Mouse (Mus musculus): Measurements from ENCODE around the gene Gtf2ird1. TPM values are rescaled to one million over a fixed set of nuclear protein-coding genes. Genes with fewer than 3 reads are reported as not detected.

The Gtf2ird1 gene
- polyA plus RNA-seq, 1 experiment, result 31.9 TPM

GRCm38 (mm10) chr5:134491712-134492417 lies 35.3 kb upstream of the Gtf2ird1 start:
- Histone ChIP-seq H3K4me3 (ENCODE audit: insufficient read depth, low read length) (no peak overlapping the region), H3K27ac (ENCODE audit: insufficient read depth, low read length) (no peak overlapping the region)

GRCm38 (mm10) chr5:134491206-134491605 lies 34.7 kb upstream of the Gtf2ird1 start:
- no peak for TF ChIP-seq POLR2A (IDR thresholded peaks at IDR 0.05; ENCODE audit: extremely low read depth, insufficient read depth, low read length)
- H3K4me1 ChIP-seq (ENCODE audit: control insufficient read depth, insufficient read depth, low read length), result no peaks in the 10 kb centered on the region
- no peak overlapping the region for H3K4me3 ChIP-seq (ENCODE audit: insufficient read depth, low read length)
- H3K27ac ChIP-seq (ENCODE audit: insufficient read depth, low read length), result no peak overlapping the region

More at GRCm38 (mm10) chr5:134491712-134492417, 35.3 kb upstream of the Gtf2ird1 start:
- no peaks in the 10 kb centered on the region for H3K4me1 ChIP-seq (ENCODE audit: control insufficient read depth, insufficient read depth, low read length)
- no peak for TF ChIP-seq POLR2A (IDR thresholded peaks at IDR 0.05; ENCODE audit: extremely low read depth, insufficient read depth, low read length)
- TF ChIP-seq CTCF (IDR thresholded peaks at IDR 0.05; ENCODE audit: extremely low read depth, insufficient read depth, low read length), result peak; percentile 94

DNA sequence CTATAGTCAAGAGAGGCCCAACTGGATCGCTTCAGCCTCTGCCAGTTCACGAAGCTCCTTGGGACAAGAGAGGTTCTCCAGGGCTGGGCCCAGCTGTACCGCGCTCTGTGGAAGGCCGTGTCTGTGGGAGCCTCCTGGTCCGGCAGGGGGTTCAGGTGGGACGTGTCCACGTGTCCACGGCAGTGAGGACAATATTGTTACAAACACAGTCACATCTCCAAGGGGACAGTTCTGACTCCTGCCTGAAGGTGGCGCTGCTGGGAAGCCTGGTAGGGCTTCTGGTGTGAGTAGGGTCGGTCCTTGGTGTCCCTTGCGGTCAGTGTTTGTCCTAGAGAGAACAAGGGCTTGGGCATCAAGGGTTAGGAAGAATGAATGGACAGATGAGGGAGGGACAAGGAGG lies 33.9 kb upstream of the Gtf2ird1 start:
- Histone ChIP-seq H3K4me1 (ENCODE audit: control insufficient read depth, insufficient read depth, low read length) (no peaks in the 10 kb centered on the region), H3K4me3 (ENCODE audit: insufficient read depth, low read length) (no peak overlapping the region), H3K27ac (ENCODE audit: insufficient read depth, low read length) (no peak overlapping the region)
- TF ChIP-seq CTCF (IDR thresholded peaks at IDR 0.05; ENCODE audit: extremely low read depth, insufficient read depth, low read length), result peak; percentile 50
- TF ChIP-seq POLR2A (IDR thresholded peaks at IDR 0.05; ENCODE audit: extremely low read depth, insufficient read depth, low read length), result no peak

DNA sequence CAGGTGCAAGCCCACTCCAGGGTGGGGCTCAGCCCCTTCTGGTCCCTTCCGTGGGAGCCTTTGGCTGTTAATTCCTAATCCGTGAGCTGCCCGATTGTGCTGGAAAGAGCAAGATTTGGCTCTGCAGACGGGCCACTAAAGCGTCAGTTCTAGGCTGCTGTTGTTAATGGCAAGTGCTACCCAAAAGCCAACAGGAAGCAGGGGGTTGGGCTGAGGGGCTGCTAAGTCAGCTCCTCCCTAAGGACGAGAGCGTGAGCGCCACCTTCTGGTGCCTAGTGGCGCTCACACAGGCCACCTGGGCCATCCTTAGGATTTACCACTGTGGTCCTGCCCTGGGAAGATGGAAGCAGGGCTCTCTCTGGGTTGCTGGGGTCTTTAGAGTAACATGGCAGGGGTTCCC lies 33.1 kb upstream of the Gtf2ird1 start:
- Histone ChIP-seq H3K27ac (ENCODE audit: insufficient read depth, low read length) (no peak overlapping the region), H3K4me1 (ENCODE audit: control insufficient read depth, insufficient read depth, low read length) (no peaks in the 10 kb centered on the region), H3K4me3 (ENCODE audit: insufficient read depth, low read length) (no peak overlapping the region)
- TF ChIP-seq CTCF (IDR thresholded peaks at IDR 0.05; ENCODE audit: extremely low read depth, insufficient read depth, low read length) (peak; percentile 41; the same call in 1 of the 2 replicates), POLR2A (IDR thresholded peaks at IDR 0.05; ENCODE audit: extremely low read depth, insufficient read depth, low read length) (no peak)

DNA sequence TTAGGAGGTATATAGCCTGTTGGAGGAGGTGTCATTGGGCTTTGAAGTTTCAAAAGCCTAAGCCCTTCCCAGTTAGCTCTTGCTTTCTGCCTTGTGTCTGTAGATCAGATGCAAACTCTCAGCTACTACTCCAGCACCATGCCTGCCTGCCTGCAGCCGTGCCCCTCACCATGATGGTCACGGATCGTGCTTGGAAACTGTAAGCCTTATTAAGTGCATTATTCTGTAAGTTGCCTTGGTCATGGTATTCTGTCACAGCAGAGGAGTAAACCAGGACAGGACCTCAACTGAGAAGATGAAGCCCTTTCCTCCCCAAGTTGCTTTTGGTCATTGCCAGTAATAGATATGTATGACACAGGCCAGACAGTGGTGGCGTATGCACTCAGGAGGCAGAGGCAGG lies 32.1 kb upstream of the Gtf2ird1 start:
- TF ChIP-seq CTCF (IDR thresholded peaks at IDR 0.05; ENCODE audit: extremely low read depth, insufficient read depth, low read length), result no peak
- no peak for TF ChIP-seq POLR2A (IDR thresholded peaks at IDR 0.05; ENCODE audit: extremely low read depth, insufficient read depth, low read length)
- H3K27ac ChIP-seq (ENCODE audit: insufficient read depth, low read length), result no peak overlapping the region
- no peaks in the 10 kb centered on the region for H3K4me1 ChIP-seq (ENCODE audit: control insufficient read depth, insufficient read depth, low read length)
- no peak overlapping the region for H3K4me3 ChIP-seq (ENCODE audit: insufficient read depth, low read length)

DNA sequence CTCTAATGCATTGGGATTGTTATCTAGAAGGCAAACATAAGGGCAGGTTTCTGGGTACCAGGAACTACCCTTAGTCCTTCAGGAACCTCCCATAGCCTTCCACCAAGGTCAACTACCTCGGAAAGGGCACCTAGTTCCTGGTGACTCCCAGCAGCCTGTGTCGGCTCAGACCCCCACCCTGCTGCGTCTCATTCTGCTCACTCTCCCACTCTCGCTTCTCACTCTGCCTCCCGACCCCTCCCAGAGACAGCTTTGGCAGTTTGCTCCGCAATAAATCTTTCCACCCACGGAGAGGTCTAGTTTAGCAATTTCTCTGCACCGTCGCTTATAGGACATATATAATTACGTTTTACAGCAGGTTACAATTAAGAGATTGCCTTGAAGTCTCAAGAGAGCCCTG lies 31.5 kb upstream of the Gtf2ird1 start:
- Histone ChIP-seq H3K27ac (ENCODE audit: insufficient read depth, low read length) (no peak overlapping the region), H3K4me1 (ENCODE audit: control insufficient read depth, insufficient read depth, low read length) (no peaks in the 10 kb centered on the region), H3K4me3 (ENCODE audit: insufficient read depth, low read length) (no peak overlapping the region)
- TF ChIP-seq POLR2A (IDR thresholded peaks at IDR 0.05; ENCODE audit: extremely low read depth, insufficient read depth, low read length), result no peak
- TF ChIP-seq CTCF (IDR thresholded peaks at IDR 0.05; ENCODE audit: extremely low read depth, insufficient read depth, low read length), result no peak

GRCm38 (mm10) chr5:134485900-134486665 lies 29.6 kb upstream of the Gtf2ird1 start:
- Histone ChIP-seq H3K4me1 (ENCODE audit: control insufficient read depth, insufficient read depth, low read length) (no peaks in the 10 kb centered on the region), H3K27ac (ENCODE audit: insufficient read depth, low read length) (no peak overlapping the region), H3K4me3 (ENCODE audit: insufficient read depth, low read length) (no peak overlapping the region)
- TF ChIP-seq POLR2A (IDR thresholded peaks at IDR 0.05; ENCODE audit: extremely low read depth, insufficient read depth, low read length) (no peak), CTCF (IDR thresholded peaks at IDR 0.05; ENCODE audit: extremely low read depth, insufficient read depth, low read length) (peak; percentile 99)

GRCm38 (mm10) chr5:134485183-134485730 lies 28.7 kb upstream of the Gtf2ird1 start:
- Histone ChIP-seq H3K4me1 (ENCODE audit: control insufficient read depth, insufficient read depth, low read length) (no peaks in the 10 kb centered on the region), H3K27ac (ENCODE audit: insufficient read depth, low read length) (no peak overlapping the region), H3K4me3 (ENCODE audit: insufficient read depth, low read length) (no peak overlapping the region)
- TF ChIP-seq POLR2A (IDR thresholded peaks at IDR 0.05; ENCODE audit: extremely low read depth, insufficient read depth, low read length) (no peak), CTCF (IDR thresholded peaks at IDR 0.05; ENCODE audit: extremely low read depth, insufficient read depth, low read length) (no peak)

DNA sequence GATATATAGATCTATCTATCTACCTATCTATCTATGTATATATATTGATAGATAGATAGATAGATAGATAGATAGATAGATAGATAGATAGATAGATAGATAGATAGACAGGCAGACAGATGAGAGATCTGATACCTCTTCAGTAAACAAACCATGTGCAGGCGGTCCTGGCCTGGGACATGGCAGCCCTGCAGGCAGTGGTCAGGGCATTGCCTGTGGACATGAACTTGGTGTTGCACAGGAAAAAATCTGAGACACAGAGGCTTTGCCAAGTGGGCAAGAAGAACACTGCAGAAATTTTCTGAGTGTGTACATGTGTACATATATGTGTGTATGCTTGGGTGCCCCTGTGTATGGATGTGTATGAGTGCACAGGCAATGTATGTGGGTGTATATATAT lies 26.8 kb upstream of the Gtf2ird1 start:
- no peak overlapping the region for H3K4me3 ChIP-seq (ENCODE audit: insufficient read depth, low read length)
- TF ChIP-seq POLR2A (IDR thresholded peaks at IDR 0.05; ENCODE audit: extremely low read depth, insufficient read depth, low read length) (no peak), CTCF (IDR thresholded peaks at IDR 0.05; ENCODE audit: extremely low read depth, insufficient read depth, low read length) (no peak)
- H3K27ac ChIP-seq (ENCODE audit: insufficient read depth, low read length), result no peak overlapping the region
- H3K4me1 ChIP-seq (ENCODE audit: control insufficient read depth, insufficient read depth, low read length), result no peaks in the 10 kb centered on the region
